Mouse (Mus musculus): ENCODE measurements around the gene 2510039O18Rik.

Gene 2510039O18Rik

GRCm38 (mm10) chr4:147937021-147937420 is 3.7 kb upstream of the 2510039O18Rik start:
- DNase-seq: no peak

DNA sequence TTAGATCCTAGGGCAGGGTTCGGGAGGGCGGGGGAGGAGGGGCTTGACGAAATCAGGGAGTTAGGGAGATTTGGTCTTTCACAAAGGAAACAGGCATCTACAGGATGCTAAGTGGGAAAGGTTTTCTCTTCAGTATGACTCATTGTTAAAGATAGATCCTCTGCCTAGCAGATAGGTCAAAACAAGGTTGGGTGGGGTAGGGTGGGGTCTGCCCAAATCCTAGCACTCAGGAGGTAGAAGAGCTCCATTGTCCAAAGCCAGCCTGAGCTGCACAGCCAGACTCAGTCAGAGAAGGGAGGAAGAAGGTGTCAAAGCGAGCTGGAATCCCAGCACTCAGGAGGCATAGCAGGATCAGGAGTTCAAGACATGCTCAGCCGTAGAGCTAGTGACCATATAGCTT is 3.2 kb upstream of the 2510039O18Rik start:
- no peak for DNase-seq

DNA sequence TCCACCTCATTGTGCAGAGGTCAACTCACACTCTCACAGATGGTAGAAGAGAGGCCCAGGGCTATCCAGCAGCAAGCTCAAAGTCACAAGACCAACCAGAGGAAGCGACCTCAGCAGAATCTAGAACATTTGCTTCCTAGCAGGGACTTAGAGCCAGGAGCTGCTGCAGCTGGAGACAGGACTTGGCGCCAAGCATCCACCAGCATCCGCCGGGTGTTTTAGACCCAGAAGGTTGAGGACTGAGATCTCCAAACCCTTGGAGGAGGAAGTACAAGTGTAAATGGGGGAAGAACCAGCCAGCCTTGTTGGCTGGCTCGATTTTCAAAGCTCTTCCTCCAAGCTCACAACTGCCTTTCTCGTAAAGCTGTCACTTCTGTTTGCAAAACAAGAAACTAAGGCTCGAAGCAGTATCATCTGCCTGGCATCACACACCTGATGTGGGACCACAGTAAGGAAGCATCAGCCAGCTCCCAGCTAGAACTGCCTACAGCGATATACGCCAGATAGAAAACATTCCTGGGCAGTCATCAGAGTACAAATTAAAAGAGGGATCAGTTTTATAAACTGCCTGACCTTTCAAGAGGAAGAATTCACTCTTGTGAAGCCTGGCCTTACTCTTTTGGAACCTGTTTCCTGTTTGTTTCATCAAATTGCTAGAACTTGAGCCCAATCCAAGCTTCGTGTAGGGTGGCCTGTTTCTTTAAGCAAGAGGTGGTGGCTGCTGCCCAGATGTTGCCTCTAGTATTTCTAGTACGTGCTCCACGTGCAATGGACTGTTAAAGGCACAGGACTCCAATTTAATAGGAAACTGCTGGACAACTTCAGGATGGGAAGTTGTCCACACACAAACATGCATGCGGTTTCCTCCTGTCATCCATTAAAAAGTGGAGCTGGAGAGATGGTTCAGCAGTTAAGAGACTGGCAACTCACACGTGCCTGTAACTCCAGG is 2.3 kb upstream of the 2510039O18Rik start:
- peak; percentile 34 to 75 for DNase-seq

DNA sequence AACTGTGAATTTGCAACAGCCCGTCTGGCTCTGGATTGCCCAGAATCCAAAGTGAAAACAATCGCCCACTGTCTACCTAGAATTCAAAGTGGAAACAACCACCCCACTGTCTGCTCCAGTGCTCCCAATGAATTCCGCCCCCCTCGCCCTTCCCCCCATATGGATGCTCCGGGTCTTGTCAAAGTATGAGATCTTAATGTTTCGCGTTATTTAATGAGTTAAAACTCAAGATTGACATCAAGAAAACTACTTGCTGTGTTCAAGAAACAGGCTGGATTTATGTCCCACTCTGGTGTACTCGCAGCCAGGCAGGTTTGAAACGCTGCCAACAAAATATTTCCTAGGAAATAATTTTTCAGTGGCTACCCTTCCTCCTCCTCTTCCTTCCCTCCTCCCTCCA is 584 bp upstream of the 2510039O18Rik start:
- DNase-seq: no peak

GRCm38 (mm10) chr4:147941045-147942020 is 638 bp downstream of the 2510039O18Rik start:
- DNase-seq: peak in 1 of 2 experiments; percentile 37

DNA sequence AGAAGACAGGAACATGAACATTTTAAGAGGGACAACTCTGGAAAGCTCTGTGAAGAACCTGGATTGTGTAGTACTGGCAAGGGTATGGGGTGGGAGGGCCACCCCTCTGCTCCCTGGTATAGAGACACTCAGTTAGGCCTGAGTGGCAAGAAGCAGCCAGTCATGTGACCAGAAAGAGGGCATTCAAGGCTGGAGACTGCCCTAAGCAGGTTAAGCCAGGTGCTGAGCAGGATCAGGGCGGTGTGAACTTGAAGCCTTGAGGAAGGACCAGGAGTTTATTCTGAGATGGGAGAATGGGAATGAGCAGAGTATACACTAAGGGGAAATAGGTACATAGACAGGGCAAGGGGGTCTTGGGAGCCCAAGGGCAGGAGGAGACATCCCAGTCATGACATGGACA is 2.3 kb downstream of the 2510039O18Rik start:
- DNase-seq: no peak

DNA sequence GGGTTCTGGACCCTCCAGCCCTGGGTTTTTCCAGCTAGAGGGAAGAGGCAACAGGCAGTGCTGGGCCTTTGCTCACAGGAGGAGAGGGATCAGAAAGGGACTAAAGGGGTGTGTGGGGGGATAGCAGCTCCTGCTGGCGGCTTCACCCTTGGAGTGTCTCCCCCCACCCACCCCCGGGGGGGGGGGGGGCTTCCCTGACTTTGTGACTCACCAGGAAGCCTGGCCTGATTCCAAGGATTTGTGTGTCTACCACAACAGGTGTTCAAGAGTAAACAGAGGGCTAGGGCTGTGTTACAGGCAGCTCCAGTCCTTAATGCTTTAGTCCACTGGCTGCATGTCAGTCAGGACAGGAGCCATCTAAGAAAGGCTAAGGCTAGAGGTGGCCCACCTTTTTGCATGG is 6.8 kb downstream of the 2510039O18Rik start:
- no peak for DNase-seq

DNA sequence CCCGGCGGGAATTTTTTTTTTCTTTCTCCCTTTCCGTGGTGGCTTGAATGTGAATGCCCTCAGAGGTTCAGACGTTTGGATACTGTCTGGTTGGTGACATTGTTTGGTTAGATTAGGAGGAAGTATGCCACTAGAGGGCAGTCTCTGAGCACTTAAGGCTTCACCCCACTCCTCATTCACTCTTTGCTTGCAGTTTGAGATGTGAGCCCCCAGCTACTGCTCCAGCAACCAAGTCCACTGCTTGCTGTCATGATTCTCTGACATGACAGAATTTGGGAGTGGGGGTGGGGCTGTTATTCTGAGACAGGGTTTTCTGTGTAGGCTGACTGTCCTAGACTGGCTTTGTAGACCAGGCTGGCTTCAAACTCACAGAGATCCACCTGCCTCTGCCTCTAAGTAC is 12.9 kb downstream of the 2510039O18Rik start:
- DNase-seq: no peak

DNA sequence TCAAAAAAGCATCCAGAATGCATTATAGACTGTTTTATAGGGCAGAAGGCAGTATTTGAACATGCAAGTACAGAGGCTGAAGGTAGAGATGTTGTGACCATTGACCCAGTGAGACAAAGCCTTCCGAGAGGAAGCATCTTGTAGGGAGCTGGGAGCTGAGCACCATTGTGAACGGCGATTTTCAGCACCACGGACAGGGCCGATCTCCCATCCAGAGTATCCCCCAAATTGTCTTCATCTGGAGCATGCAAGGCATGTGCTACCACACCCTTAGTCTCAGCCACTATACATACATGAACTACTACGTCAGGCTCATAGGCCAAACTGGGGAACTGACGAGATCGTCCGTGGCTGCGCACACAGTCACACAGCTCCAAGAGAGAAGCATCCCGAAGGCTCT is 16.4 kb downstream of the 2510039O18Rik start:
- no peak for DNase-seq

GRCm38 (mm10) chr4:147959881-147960831 is 19.5 kb downstream of the 2510039O18Rik start:
- DNase-seq: peak; percentile 40 to 57

DNA sequence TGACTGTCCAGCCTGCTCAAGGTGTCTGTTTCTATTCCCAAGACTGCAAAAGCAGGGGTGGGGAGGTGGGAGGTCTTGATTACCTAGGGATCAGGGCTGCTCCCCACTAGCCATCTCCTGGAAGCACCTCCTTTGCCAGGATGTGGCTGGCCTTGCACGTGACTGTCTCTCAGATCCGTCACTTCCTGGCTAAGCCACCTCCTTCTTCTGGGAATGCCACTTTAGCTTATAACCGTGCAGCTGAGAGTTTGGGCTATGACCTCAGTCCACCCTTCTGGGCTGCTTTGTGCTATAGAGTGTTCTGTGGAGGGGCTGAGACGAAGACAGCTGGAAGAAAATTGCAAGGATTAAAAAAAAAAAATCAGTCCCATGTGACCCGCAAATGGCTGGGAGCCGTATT is 22.1 kb downstream of the 2510039O18Rik start:
- DNase-seq: no peak

DNA sequence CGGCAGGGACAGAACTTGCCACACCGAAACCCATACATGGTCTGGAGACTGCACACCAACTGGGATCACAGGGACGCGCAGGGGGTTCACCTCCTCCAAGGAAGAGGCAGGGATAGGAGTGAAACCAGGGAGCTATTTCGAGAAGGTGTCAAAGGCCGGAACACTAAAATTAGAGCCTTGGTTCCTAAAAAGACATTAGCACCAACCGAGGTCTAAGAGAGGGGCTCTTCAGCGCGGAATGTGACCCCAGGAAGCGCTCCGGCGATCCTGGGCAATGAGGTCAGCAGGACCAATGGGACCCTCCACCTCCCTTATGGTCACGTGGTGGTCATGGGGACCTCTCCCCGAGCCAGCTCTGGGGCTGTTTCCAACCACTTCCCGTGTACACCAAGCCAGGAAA is 22.9 kb downstream of the 2510039O18Rik start:
- no peak for DNase-seq

DNA sequence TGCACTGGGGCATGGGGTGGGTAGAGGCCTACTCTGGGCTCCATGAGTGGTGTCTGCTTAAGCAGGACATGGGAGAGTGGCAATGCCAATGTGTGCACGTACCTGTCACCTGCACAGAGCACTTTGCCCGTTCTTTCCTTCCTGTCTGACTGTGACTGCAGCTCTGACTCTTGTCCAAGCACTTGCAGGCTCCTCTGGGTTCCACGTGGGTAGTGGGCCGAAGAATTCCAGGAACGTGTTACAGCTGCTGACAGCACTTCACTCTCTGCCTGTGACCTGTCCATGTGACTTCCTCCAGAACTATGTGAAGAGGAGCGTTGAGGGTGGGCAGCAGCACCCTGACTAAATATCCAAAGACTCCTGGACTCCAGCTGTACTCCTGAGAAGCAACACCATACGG is 25.0 kb downstream of the 2510039O18Rik start:
- no peak for DNase-seq

DNA sequence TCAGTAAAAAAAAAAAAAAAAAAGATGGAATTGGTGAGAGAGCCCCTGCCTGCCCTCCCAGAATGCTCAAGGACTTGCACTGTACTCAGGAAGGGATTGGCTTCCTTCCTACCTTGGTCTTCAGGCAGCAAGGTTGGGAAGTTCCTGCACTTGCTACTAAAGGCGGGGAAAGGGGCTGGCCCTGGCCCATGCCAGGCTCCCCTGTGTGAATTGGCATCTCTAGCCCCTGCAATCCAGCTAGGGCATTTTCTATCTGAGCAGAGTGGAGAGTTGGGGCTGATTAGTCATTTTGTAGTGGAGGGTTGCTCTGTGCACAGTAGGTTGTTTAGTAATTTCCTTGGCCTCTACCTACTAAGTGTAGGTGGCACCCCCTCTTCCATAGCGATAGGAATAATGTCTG is 28.1 kb downstream of the 2510039O18Rik start:
- no peak for DNase-seq

- DNase-seq: no peak
Measured at GRCm38 (mm10) chr4:147969337-147969736, 28.6 kb downstream of the 2510039O18Rik start.

- no peak for DNase-seq
Measured at GRCm38 (mm10) chr4:147976237-147976636, 35.5 kb downstream of the 2510039O18Rik start.

DNA sequence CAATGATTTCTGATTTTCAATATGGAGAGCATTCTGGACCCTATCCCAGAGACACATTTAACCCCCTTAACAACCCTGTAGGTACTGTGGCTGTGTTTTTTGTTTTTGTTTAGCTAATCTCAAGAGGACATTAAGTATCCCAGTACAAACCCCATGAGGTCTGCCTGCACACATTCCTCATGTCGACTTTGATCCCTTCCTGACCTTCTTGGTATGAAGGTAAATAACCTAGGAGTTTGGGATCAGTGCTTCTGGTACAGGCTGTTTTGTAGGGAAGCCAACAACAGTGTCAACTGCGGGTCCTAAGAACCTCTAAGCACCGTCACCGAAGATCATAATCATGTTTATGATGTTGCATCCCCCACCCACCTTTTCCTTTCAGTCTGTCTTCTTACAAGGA is 37.0 kb downstream of the 2510039O18Rik start:
- no peak for DNase-seq

- DNase-seq: no peak
Measured at GRCm38 (mm10) chr4:147978391-147978790, 37.7 kb downstream of the 2510039O18Rik start.

DNA sequence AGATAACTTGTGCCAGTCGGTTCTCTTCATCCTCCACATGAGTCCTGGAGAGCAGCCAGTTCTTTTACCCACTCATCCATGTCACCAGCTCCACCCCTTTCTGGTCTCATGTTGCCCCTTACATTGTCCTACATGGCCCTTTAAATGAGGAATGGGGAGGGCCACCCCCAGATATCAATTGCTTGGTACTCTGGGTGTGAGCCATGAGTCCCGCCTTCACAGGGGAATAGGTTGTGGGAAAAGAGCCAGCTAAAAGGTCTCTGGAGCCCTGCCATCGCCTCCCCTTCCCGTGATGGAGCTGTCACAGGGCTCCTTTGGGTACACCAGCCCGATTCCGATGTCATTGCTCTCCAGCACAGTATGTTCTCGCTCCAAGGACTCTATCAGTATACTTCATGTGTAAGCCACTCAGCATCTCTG is 38.8 kb downstream of the 2510039O18Rik start:
- DNase-seq: no peak

- DNase-seq: peak; percentile 35 to 45
Measured at GRCm38 (mm10) chr4:147985205-147986132, 44.8 kb downstream of the 2510039O18Rik start, which contains the start of gene Nppb. Gene Nppb (plus strand): TSS chr4:147985788.

DNA sequence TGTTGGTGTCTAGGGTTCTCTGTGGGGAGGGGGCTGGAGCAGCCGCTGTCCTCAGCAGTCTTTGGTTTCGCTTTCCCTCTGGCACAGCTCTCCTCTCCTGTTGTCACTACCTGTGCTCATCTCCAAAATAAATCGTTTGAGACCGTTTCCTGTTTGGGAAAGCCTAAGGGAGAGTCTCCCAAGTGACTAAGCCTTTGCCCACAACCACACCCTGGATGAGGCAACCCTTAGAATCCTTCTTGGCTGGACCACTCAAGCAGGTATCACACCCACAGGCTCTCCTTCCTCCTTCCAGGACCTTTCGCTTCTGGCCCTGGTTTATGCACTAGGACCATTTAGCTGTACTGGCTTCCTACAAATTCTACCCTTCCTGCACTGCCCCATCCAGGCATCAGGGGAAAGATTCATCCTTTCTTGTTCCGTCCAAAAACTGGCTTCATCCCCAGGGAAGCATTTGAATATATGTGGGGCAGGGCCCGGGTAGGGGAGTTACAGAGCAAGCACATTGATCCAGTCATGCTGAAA is 52.9 kb downstream of the 2510039O18Rik start:
- no peak for DNase-seq

Measured in lung, postnatal 4 days (tissue).